Mouse (Mus musculus) G1E (cell line): Measurements from ENCODE around the gene Gadd45gip1.

Source experiments
- CTCF ChIP-seq: IDR thresholded peaks from 2 replicates; pipeline ENCODE4 v1.5.1; 2012; ENCODE audit warnings: low read depth, low read length, inconsistent platforms, mixed read lengths
- POLR2AphosphoS5 ChIP-seq: IDR thresholded peaks from 2 replicates; pipeline ENCODE4 v1.6.1; 2012; ENCODE audit warnings: low read depth, low read length, inconsistent platforms; ENCODE audit not compliant: insufficient replicate concordance

DNA sequence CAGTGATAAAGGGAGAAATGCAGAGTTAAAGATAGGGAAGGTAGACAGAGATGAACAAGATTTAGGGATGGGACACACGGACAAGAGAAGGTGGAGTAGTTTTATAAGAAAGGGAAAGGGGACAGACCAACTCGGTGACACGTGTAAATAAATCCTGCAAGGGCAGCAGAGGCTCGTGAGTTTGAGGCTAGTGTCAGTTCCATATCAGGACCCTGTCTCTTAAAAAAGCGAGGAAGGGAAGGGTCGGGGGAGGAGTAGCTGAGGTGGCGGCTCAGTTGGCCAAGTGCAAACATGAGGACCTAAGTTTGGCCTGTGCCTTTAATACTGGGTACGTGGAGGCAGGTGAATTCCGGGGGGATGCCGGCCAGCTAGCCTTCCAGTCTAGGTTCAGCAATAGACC is 20.0 kb upstream of the Gadd45gip1 start:
- TF ChIP-seq CTCF: no peak
- TF ChIP-seq POLR2AphosphoS5: no peak
